Mouse (Mus musculus): Measurements from ENCODE around the gene Klhl5.

The Klhl5 gene

DNA sequence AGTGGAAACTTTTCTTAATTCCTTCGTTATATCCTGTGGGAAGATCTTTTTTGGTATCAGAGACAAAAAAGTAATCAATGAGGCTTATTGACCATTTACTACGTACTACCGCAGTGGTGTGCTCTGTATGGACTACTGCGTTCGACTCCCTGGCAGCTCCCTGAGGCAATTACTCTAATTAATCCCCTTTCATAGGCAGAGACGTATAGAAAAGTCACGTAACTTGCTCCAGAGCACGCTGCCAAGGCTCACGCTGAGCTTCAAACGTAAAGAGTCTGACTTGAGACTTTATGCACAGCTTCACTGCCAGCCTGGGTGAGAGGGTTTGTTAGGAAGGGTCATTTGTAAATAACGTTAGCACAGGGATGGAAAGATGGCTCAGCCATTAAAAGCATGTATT is 7.3 kb upstream of the Klhl5 start:
- DNase-seq = no peak

DNA sequence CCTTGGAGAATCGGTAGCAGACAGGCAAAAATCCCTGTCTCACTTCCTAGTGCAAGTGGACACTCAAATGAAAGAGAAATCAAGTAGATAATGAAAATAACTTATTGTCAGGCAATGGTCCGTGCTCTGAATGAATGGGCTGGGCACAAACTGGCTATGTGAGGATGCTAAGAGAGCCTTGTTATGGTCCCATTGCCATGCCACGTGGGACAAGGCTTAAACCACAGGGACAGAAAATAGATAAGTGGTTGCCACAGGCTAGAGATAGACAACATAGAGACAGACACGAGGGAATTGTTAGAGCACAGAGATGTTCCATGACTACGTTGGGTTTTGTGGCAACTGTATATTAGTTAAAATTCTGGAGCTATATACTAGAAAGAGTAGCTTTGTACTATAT is 6.1 kb upstream of the Klhl5 start:
- DNase-seq = no peak

DNA sequence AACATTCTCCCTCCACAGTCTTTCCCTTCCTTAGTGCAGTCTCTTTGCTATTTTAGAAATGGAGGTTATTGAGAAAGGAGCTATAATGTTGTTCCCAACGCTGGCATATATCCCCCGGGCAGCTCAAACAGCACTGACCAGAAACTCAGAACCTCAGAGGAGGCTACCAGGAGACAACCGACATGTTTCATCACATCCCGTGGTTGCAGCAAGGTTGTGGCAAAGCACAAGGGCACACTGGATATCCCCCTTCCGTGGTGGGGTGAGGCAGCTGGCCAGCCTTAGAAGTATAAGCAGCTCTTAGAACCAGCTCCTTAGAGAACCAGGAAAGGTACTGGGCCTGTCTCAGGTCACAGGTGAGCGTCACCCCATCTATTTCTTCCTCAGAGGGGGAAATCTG is 5.7 kb upstream of the Klhl5 start:
- no peak for DNase-seq

DNA sequence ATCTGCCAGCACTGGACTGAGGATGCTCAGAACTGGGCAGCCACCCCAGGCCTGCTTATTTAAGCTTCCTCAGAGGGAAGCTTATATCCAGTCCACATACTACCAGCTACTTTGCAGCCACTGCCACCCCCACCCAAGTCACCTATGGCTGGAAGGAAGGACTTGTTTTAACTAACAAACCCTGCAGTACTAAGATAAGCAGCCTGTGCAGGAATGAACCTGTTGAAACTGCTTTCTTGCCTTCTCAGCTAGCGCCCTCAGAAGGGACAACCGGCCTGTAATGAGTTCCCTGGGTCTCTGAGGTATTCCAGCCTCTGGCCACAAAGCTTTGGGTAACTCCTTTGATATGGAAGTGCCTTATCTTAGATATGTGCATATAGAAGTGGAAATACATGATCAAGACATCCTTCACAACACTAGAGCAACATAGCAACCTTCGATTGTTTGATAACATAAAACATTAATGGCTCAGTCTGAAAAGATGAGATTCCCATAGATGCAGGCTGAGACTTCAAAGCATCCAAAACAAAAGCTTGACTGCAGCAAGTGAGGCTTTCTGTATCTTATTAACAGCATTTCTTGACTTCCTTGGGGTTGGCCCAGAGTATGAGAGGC is 5.2 kb upstream of the Klhl5 start:
- DNase-seq = no peak

DNA sequence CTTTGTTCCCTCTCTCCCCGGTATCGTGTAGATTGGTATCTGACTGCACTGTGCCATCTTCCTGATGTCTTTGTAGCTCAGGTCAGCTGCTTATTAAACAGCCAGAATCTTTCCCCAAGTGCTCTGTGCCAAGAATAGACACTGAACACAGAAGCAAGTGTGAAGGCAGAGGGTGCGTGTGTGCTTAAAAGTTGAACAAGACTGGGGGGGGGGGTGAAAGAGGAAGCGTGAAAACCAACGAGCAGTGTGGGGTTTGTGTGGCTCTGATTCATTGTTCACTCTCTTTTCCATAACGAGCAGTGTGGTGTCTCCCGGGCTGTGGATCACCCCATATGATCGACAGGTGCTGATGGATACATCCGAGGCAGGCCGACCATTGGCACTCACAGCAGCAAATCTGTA is 4.7 kb upstream of the Klhl5 start:
- DNase-seq = no peak

DNA sequence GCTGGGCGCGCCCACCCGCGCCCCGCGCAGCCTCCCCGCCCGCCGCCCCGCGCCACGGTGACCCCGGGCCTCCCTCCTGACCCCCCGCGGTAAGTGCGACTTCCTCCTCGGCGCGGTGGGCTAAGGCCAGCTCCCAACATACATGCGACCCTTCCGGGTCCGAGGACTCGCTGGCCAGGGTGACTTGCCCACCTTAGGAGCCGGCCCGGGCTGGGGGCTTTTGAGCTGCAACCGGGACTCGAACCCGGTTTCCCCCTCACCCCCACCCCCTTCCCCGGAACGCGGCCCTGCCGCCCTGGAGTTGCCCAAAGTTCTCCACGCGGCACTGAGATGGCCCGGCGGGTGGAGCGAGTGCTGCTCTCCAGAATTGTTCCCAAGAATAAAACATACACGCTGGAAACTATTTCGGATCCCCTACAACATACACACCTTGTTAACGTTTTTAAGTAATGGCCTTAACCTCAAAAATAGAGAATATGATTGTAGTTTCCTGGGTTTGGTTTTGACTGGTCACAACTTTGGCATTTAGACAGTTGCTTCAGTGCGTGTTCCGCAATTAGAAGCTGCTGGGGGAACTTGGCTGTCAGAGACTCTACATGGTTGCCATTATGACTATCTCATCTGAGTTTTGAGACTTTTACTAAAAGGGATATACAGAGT is 564 bp downstream of the Klhl5 start:
- DNase-seq = no peak

DNA sequence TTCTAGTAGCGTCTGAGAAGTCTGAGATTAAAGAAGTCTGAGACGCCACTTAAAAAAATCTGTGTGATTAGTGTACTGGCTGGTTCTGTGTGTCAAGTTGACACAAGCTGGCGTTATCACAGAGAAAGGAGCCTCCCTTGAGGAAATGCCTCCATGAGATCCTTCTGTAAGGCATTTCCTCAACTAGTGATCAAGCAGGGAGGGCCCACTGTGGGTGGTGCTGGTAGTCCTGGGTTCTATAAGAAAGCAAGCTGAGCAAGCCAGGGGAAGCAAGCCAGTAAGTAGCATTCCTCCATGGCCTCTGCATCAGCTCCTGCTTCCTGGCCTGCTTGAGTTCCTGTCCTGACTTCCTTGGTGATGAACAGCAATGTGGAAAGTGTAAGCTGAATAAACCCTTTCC is 4.9 kb downstream of the Klhl5 start:
- DNase-seq = peak; percentile 32

DNA sequence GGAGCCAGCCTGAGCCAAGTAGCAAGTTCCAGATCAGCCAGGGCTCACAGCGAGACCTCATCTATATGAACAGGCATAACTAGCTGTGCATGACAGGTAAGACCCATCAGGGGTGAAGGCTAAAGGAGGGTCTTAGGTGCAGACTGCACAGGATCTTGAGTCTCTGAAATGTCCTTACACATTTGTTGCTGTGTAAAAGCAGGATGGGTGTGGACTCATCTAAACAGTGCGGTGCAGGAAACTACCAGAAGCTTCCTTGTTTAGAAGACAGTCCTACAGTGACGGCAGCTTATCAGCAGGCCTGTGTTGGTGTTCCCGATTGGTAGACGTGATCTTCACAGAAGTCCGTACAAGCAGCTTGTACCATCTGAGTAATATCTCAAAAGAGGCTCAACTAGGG is 6.0 kb downstream of the Klhl5 start:
- no peak for DNase-seq

DNA sequence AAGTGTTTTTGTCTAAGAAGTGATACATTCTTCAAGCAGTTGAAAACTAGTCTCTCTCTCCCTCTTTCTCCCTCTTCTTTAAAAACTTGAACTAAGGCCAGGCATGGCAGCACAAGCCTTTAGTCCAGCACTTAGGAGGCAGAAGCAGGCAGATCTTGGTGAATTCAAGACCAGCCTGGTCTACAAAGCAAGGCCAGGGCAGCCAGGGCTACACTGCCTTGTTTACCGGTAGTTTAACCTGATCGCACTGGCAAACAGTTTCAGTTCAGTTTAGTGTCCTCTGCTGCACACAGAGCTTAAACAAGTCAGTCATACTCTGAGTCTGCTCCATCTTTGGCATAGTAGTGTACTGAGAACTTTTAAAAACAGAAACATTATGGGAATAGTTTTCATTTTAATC is 9.4 kb downstream of the Klhl5 start:
- no peak for DNase-seq

DNA sequence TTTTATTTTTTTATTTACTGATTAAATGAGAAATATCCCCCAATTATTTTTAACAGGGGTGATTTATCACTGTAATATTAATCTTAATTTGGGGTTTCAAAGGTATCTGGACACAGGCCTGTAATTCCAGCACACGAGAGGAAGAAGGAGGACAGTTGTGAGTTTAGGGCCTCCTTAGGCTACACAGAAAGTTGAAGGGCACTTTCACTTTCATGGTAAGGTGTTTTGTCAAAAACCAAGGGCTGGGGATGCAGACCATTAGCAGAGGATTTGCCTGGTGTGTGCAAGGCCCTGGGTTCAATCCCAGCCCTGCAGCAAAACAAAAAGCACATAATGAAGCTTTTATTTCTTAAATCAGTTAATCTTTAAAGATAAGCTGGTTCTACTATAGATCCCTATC is 12.2 kb downstream of the Klhl5 start:
- no peak for DNase-seq

DNA sequence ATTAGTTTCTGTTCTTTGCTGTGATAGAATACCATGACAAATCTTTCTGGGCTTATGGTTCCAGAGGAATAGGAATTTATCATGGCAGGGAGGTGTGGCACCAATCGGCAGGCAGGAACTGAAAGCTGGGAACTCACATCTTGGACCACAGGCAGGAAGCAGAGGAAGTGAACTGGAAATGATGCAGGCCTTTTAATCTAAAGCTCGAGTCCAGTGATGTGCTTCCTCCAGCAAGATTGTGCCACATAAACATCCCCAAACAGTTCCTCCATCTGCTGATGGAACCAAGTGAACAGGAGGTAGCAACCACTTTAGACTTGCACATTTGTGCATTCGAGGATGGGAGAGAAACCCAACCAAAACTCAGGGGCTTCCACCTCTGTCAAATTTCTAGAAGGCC is 12.6 kb downstream of the Klhl5 start:
- no peak for DNase-seq

DNA sequence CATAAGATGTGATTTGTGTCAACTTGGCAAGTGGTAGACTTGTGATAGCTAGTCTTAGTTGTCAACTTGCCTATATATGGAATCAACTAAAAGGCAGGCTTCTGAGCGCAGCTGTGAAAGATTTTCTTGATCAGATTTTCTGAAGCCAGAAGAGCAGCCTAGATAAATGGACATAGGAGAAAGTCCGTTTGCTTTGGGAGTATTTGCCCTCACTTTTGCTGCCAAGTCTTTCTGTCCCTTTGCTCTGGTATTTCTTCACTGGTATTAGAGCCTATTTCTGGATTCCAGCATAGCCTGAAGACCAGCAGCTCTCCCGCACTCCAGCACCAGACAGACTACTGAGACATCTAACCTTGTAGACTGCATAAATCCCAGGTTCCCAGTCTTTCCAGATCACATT is 15.3 kb downstream of the Klhl5 start:
- DNase-seq = no peak

DNA sequence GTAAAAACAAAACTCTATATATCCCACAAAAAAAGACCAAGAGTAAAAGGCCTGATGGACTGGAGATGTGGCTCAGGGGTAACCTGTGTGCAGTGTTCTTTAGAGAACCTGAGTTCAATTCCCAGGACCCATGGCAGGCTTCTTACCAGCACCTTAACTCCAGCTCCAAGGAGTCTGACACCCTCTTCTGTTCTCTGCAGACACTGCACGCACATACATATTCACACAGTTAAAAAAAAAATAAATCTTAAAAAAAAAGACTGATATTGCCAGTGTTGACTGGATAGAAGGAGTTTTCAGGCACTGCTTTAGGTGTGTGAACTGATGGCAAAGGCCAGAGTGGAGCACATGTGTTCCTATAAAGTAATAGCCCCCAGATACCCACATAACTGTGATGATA is 18.8 kb downstream of the Klhl5 start:
- no peak for DNase-seq

DNA sequence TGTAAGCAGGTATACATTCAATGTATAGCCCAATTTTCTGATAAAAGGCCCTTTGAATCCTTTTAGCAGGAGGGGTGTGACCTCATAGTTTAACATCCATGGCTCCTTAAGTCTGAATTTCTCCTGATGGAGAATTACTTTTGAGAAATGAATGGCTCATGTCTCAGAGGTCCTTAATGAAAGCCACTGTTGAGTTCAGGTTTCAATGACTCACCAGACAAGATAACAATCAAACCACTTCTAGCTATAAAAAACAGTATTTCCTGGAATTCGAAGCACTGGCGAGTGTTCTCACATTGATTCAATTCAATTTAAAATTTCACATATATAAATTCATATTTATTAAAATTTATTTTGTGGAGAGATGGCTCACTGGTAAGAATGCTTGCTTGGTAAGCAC is 21.1 kb downstream of the Klhl5 start:
- no peak for DNase-seq

DNA sequence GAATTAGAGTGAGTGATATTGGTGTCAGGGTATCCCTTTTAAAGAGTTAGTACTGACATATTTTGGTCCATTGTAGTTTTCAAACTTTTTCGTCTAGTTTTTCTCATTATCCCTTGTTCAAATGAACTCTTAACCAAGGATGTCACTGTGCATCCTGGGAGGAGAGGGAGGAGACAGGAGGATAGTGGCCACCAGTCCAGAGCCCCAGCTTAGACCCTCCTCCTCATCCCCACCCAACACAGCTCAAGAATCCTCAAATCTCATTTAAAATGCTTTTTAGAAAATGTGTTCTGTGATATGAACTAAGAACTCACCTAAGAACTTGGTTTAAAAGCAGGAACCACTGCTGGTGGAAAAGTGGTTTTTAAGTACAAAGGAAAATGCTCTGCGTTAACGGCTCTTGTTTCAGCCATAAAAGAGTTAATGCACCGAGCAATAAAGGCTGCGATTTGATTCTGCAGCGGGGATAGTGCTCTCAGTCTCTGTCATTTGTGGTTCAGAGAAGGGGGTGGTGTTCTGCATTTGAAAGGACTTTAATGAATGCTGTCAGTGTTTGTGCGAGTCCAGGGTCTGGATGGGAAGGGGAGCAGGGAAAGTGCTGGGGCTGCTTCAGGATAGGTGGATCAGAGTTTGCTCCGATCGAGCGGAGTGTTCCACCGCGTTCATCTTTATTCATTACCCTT is 23.3 kb downstream of the Klhl5 start:
- DNase-seq = no peak

DNA sequence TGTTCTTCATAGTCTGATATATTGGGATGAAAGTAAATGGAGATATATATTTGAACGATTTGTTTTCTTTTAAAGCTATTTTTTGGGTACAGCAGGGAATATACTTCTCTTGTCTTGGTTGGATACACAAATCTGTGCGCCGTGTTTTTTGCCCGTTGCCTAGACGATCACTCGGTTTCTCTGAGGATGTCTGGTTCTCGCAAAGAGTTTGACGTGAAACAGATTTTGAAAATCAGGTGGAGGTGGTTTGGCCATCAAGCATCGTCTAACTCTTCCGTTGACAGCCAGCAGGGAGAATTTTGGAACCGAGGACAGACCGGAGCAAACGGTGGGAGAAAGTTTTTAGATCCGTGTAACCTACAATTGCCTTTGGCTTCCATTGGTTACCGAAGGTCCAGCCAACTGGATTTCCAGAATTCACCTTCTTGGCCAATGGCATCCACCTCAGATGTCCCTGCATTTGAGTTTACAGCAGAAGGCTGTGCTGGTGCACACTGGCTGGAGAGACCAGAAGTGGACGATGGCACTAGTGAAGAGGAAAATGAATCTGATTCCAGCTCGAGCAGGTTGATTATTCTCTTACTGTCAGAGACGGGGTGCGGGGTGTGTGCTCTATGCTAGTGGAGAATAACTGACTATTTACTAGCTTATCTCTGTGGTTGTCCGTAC is 24.0 kb downstream of the Klhl5 start:
- DNase-seq = no peak

DNA sequence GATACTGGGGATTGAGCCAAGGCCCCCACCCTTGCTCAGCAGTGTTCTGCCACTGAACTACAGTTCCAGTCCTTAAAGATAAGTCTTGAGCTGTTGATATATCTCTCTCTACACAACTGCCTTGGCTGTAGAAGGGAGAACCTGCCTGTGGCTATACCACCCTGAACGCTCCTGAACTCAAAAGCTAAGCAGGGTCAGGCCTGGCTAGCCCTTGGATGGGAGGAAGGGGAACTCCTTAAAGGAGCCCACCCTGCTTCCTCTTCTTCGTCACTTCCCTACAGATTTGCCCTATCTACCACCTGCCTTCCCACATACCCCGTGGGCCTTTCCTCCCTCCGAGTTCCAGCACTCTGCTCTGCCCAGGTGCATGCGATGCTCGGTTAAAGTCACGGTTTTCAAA is 28.8 kb downstream of the Klhl5 start:
- DNase-seq = no peak

DNA sequence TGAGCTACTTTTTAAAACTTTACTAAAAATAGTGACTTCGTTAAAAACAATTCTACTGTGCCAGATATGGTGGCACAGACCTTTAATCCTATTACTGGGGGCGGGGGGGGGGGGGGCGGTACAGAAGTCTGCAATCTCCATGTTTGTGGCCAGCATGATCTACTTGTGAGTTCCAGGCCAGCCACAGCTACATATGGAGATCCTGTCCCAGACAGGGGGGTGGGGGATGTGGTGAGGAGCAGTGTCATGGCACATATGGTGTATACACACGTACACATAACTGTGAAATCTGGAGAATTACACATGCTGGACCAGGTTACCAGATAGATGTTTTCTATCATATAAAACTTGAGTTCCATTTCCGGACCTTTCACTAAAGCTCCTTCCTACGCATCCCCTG is 29.7 kb downstream of the Klhl5 start:
- DNase-seq = no peak

DNA sequence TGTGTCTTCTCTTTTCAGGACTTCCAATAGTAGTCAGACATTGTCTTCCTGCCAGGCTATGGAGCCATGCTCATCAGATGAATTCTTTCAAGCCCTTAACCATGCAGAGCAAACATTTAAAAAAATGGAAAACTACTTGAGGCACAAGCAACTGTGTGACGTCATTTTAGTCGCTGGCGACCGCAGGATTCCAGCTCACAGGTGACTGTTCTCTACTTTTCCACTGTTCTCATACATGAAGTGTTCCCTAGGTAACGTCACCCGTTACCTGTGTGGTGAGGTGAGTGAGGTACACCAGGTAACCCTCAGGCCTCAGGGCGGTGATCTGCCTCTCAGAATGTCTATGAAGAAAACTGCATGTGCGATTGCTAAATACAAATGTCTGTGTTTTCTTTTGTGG is 33.9 kb downstream of the Klhl5 start:
- DNase-seq = no peak

DNA sequence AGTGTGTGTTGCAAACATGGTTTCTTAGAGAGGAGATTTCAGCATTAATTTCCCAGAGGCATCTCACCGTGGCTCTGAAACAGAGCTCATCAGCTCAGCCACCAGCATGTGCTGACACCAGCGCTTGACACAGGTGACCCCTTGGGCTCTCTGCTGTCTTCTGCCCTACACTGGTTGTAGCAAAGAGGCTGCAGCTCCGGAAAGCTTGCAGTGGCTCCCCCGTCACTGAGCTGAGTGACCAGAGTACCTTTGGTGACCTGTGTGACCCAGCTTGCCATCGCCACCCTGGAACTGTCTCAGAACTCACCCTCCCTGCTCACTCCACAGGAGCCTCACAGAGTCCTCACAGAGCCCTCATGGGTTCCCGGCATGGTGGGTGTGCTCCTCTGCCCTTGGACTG is 34.9 kb downstream of the Klhl5 start:
- DNase-seq = no peak

DNA sequence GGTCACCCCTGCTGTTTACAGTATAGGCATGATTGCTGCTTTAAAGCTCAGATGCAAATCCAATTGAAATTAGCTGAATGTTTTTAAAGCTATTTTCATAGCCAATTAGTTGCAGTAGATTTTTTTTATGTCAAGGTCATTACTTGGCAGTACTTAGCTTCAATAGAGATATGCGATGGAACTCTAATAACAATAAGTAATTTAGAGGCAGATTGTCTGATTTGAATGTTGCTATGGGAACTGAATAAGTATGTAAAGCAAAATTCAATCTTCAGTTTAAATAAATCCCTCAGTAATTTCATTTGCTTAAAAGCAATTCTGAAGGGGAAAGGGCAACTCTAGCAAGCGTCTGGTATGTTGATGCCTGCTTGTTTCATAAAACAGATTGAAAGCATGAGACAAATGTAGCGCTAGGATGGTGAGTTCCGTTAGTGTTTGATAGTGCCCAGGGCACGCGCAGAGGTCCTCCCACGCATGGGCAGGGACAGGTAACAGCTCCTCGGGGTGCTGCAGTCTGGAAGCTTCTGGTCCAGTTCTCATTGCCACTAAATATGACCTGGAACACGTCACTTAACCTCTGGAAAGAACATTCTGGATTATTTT is 38.3 kb downstream of the Klhl5 start:
- no peak for DNase-seq

DNA sequence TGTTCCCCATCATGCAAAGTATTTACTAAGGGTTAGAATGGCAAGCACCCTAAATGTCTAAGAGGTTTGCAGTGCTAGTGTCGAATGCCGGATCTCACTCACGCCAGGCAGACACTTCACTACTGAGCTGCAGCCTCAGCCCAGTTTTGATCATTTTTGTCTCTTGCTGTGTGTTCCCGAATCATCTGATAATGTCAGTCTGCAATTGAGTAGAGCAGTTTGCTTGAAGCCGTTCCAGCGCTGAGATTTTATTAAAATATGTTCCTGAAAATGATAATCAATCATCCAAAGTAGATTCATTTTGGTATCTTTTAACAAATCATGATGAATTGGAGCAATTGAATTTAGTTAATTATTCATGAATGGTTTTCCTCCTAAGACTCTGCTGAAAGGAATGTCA is 39.4 kb downstream of the Klhl5 start:
- no peak for DNase-seq

DNA sequence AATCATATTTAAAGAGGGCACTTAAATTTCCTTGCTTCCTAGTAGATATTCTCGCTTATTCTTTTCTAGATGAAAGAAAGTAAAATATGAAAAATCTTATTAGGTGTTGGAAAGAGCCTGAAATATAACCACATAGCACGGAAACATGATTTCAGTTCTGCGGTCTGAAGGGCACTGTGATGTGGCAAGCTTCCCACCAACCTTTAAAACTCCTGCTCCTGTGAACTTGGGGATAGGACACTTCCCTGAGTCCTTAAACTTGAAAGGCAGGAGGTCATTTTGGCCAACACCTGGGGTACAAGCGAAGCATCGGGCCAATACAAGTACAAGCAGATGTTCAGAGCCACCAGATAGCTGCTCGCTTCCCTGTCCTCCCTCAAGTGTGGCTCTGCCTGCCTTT is 42.4 kb downstream of the Klhl5 start:
- DNase-seq = no peak

Data from kidney, adult 11 months (tissue).